In genomic region chr10:121773813-121774212, GRCm38 (mm10) we compare ENCODE assay signal across 17 mouse cellular contexts.
"Had no signal": no experiment of that assay in that cellular context is flagged by ENCODE, and none has a peak within 500 bp of the region (broad histone marks: within the 10 kb centered on the region; RNA-seq: fewer than 3 reads in every experiment).

No protein-coding gene starts in this region.

- H3K9ac ChIP-seq: lung, embryonic 15.5 days; midbrain, embryonic 13.5 days; midbrain, embryonic 15.5 days; neural tube, embryonic 12.5 days; stomach, embryonic 15.5 days had no signal

- H3K36me3 ChIP-seq: lung, embryonic 15.5 days; midbrain, embryonic 13.5 days; midbrain, embryonic 15.5 days; neural tube, embryonic 12.5 days; stomach, embryonic 15.5 days had no signal

- H3K4me2 ChIP-seq: lung, embryonic 15.5 days; midbrain, embryonic 11.5 days; midbrain, embryonic 13.5 days; midbrain, embryonic 15.5 days; neural tube, embryonic 12.5 days; stomach, embryonic 15.5 days had no signal

- H3K4me1 ChIP-seq: lung, embryonic 15.5 days; midbrain, embryonic 15.5 days; neural tube, embryonic 12.5 days had no signal

- H3K27me3 ChIP-seq: lung, embryonic 15.5 days; megakaryocyte, embryonic 14.5 days; midbrain, embryonic 15.5 days; neural tube, embryonic 12.5 days; stomach, embryonic 15.5 days had no signal

- H3K27ac ChIP-seq: lung, embryonic 15.5 days; macrophage; midbrain, embryonic 13.5 days; midbrain, embryonic 15.5 days; neural tube, embryonic 12.5 days; stomach, embryonic 15.5 days; stomach, postnatal 0 days had no signal

- DNase-seq: lung, adult 2 months; lung, postnatal 14 days; lung, postnatal 36 days; right cerebral cortex, postnatal 14 days; thymus, adult 2 months; thymus, postnatal 25 days; thymus, postnatal 4 days had no signal

- H3K9me3 ChIP-seq: lung, embryonic 15.5 days; megakaryocyte, embryonic 14.5 days; midbrain, embryonic 13.5 days; midbrain, embryonic 15.5 days; neural tube, embryonic 12.5 days; stomach, embryonic 15.5 days had no signal

- ATAC-seq: lung, postnatal 0 days; midbrain, embryonic 13.5 days; midbrain, embryonic 15.5 days had no signal

- H3K4me3 ChIP-seq: lung, embryonic 15.5 days; megakaryocyte, embryonic 14.5 days; midbrain, embryonic 13.5 days; midbrain, embryonic 15.5 days; neural tube, embryonic 12.5 days; stomach, embryonic 15.5 days had no signal
